Mouse (Mus musculus) liver, postnatal 0 days (tissue): ENCODE results near the gene Nudt16l1. TPM values are rescaled to one million over a fixed set of nuclear protein-coding genes. Genes with fewer than 3 reads are reported as not detected.

Experiments used
- ATAC-seq: fragments of 200-750 bp; cut with Nextera tagmentation; 2 replicates; pipeline ENCODE4 v1.8.0; 2017; ENCODE audit warnings: mild to moderate bottlenecking, moderate library complexity
- DNase-seq: peaks from one replicate; pipeline ENCODE4 v3.0.0-alpha.2; 2016
- H3K27ac ChIP-seq: fragments of 300-500 bp; sonication (generic); 2 replicates; pipeline ENCODE4 v1.5.1; 2014; ENCODE audit warnings: antibody characterized with exemption, moderate library complexity, mild to moderate bottlenecking, low read depth
- H3K27me3 ChIP-seq: fragments of 300-500 bp; sonication (generic); 2 replicates; pipeline ENCODE4 v1.6.1; 2014; ENCODE audit warnings: low read length, control low read depth, mixed read lengths; ENCODE audit not compliant: insufficient read depth
- H3K36me3 ChIP-seq: fragments of 300-500 bp; sonication (generic); replicated peaks from 2 replicates; pipeline ENCODE4 v1.6.1; 2014; ENCODE audit warnings: mild to moderate bottlenecking, control low read depth, low read length, moderate library complexity, mixed read lengths; ENCODE audit not compliant: insufficient read depth
- H3K4me1 ChIP-seq: fragments of 300-500 bp; sonication (generic); 2 replicates; pipeline ENCODE4 v1.6.1; 2014; ENCODE audit warnings: antibody characterized with exemption, mild to moderate bottlenecking, control low read depth; ENCODE audit not compliant: insufficient read depth
- H3K4me2 ChIP-seq: fragments of 300-500 bp; sonication (generic); 2 replicates; pipeline ENCODE4 v1.6.1; 2014; ENCODE audit warnings: low read depth, mild to moderate bottlenecking, low read length, moderate library complexity, mixed read lengths
- H3K4me3 ChIP-seq: fragments of 300-500 bp; sonication (generic); 2 replicates; pipeline ENCODE4 v1.5.1; 2014; ENCODE audit warnings: low read depth, low read length
- H3K9ac ChIP-seq: fragments of 300-500 bp; sonication (generic); replicated peaks from 2 replicates; pipeline ENCODE4 v1.6.1; 2014; ENCODE audit warnings: mild to moderate bottlenecking, moderate library complexity
- H3K9me3 ChIP-seq: fragments of 300-500 bp; sonication (generic); 2 replicates; pipeline ENCODE4 v1.6.1; 2016; ENCODE audit warnings: mild to moderate bottlenecking, control low read depth, low read length, mixed read lengths
- CTCF ChIP-seq: sonication (generic); IDR thresholded peaks from 2 replicates; pipeline ENCODE4 v1.5.1; 2016; ENCODE audit warnings: antibody characterized with exemption, low read depth
- EP300 ChIP-seq: IDR thresholded peaks from 2 replicates; pipeline ENCODE4 v1.6.1; 2016; ENCODE audit warnings: antibody characterized with exemption, low read depth, mild to moderate bottlenecking
- WGBS: fragments of 180-500 bp; shearing (Covaris S2); extraction: QIAGEN DNeasy Blood & Tissue Kit; methylation state at CpG from one replicate; pipeline ENCODE4 v1.1.7; 2014; ENCODE audit not compliant: insufficient replicate concordance; 5-methylcytosine and 5-hydroxymethylcytosine counted together
- polyA plus RNA-seq: library from polyadenylated mRNA; unstranded; fragments of >200 nt; fragmentation: Nextera tagmentation; extraction: Ambion mirVana; gene quantifications from 2 replicates; pipeline ENCODE4 v1.2.1, GENCODE M21; 2015

The Nudt16l1 gene
- polyA plus RNA-seq, 1 experiment from 2014 or later = 40.2 TPM

- 46% methylated on average over 11 of the region's 11 CpGs for WGBS
- peak overlapping the region; percentile 83 for H3K27ac ChIP-seq
Measured at GRCm38 (mm10) chr16:4912907-4913782, 25.4 kb upstream of the Nudt16l1 start.

GRCm38 (mm10) chr16:4913783-4914735 lies 24.5 kb upstream of the Nudt16l1 start:
- peaks cover 53% of the 10 kb centered on the region for H3K36me3 ChIP-seq
- TF ChIP-seq CTCF (peak; percentile 97), EP300 (no peak)
- peak overlapping the region; percentile 29; the same call in 1 of the 2 replicates for H3K4me2 ChIP-seq
- no peaks in the 10 kb centered on the region for H3K9me3 ChIP-seq
- peaks cover 16% of the 10 kb centered on the region for H3K4me1 ChIP-seq
- H3K27me3 ChIP-seq = no peaks in the 10 kb centered on the region
- peak; percentile 60 for ATAC-seq
- H3K4me3 ChIP-seq = no peak overlapping the region
- WGBS = 31% methylated on average over 12 of the region's 12 CpGs
- H3K27ac ChIP-seq = peak overlapping the region; percentile 83
- DNase-seq = peak; percentile 84
- peak overlapping the region; percentile 5; the same call in 1 of the 2 replicates for H3K9ac ChIP-seq

More at GRCm38 (mm10) chr16:4912907-4913782, 25.4 kb upstream of the Nudt16l1 start:
- ATAC-seq = peak; percentile 66
- DNase-seq = peak; percentile 36
- no peaks in the 10 kb centered on the region for H3K27me3 ChIP-seq
- peaks cover 25% of the 10 kb centered on the region for H3K4me1 ChIP-seq
- H3K4me3 ChIP-seq = no peak overlapping the region
- peak overlapping the region; percentile 5; the same call in 1 of the 2 replicates for H3K9ac ChIP-seq
- peaks cover 50% of the 10 kb centered on the region for H3K36me3 ChIP-seq
- peak overlapping the region; percentile 29; the same call in 1 of the 2 replicates for H3K4me2 ChIP-seq
- TF ChIP-seq CTCF = peak; percentile 38; the same call in 1 of the 2 replicates
- no peak for TF ChIP-seq EP300
- H3K9me3 ChIP-seq = no peaks in the 10 kb centered on the region

GRCm38 (mm10) chr16:4915931-4916330 lies 22.6 kb upstream of the Nudt16l1 start:
- Histone ChIP-seq H3K36me3 (peaks cover 42% of the 10 kb centered on the region), H3K4me1 (peaks cover 15% of the 10 kb centered on the region), H3K9me3 (no peaks in the 10 kb centered on the region), H3K4me3 (no peak overlapping the region), H3K4me2 (no peak overlapping the region), H3K27me3 (no peaks in the 10 kb centered on the region), H3K9ac (no peak overlapping the region), H3K27ac (no peak overlapping the region)
- TF ChIP-seq EP300 (no peak), CTCF (no peak)
- ATAC-seq (no peak), DNase-seq (no peak)
- 69% methylated on average over 3 of the region's 3 CpGs for WGBS

GRCm38 (mm10) chr16:4916608-4917007 lies 22.0 kb upstream of the Nudt16l1 start:
- WGBS = 77% methylated on average over 2 of the region's 2 CpGs
- H3K4me2 ChIP-seq = no peak overlapping the region
- no peak for DNase-seq
- no peaks in the 10 kb centered on the region for H3K27me3 ChIP-seq
- no peak overlapping the region for H3K27ac ChIP-seq
- TF ChIP-seq EP300 (no peak), CTCF (no peak)
- H3K4me1 ChIP-seq = peaks cover 15% of the 10 kb centered on the region
- no peak for ATAC-seq
- H3K9me3 ChIP-seq = no peaks in the 10 kb centered on the region
- no peak overlapping the region for H3K9ac ChIP-seq
- H3K36me3 ChIP-seq = peaks cover 35% of the 10 kb centered on the region
- no peak overlapping the region for H3K4me3 ChIP-seq

GRCm38 (mm10) chr16:4920556-4920955 lies 18.0 kb upstream of the Nudt16l1 start:
- Histone ChIP-seq H3K27ac (no peak overlapping the region), H3K4me3 (no peak overlapping the region), H3K27me3 (no peaks in the 10 kb centered on the region), H3K4me1 (no peaks in the 10 kb centered on the region; the same call in 1 of the 2 replicates), H3K4me2 (no peak overlapping the region), H3K9ac (no peak overlapping the region), H3K9me3 (no peaks in the 10 kb centered on the region), H3K36me3 (peaks cover 63% of the 10 kb centered on the region)
- DNase-seq (no peak), ATAC-seq (no peak)
- WGBS = 54% methylated on average over 4 of the region's 4 CpGs
- TF ChIP-seq EP300 (no peak), CTCF (no peak)

GRCm38 (mm10) chr16:4922481-4922880 lies 16.1 kb upstream of the Nudt16l1 start:
- H3K4me2 ChIP-seq = no peak overlapping the region
- no peak overlapping the region for H3K27ac ChIP-seq
- no peaks in the 10 kb centered on the region for H3K9me3 ChIP-seq
- H3K9ac ChIP-seq = no peak overlapping the region
- ATAC-seq (no peak), DNase-seq (no peak)
- peaks cover 66% of the 10 kb centered on the region for H3K36me3 ChIP-seq
- no peaks in the 10 kb centered on the region; the same call in 1 of the 2 replicates for H3K4me1 ChIP-seq
- WGBS = 87% methylated on average over 6 of the region's 6 CpGs
- no peaks in the 10 kb centered on the region for H3K27me3 ChIP-seq
- TF ChIP-seq EP300 (no peak), CTCF (no peak)
- H3K4me3 ChIP-seq = no peak overlapping the region
